Mouse (Mus musculus) c-Kit-positive CD71-positive TER-119-positive erythroid progenitor cells, embryonic 14.5 days (primary cell): ENCODE measurements around the gene Dgkd.

Experiments
- DNase-seq: peaks from one replicate; pipeline ENCODE4 v3.0.0-alpha.2; 2013; ENCODE audit warnings: low spot score

Gene Dgkd

GRCm38 (mm10) chr1:87935546-87935945 is 82.5 kb downstream of the Dgkd start:
- DNase-seq, result no peak

DNA sequence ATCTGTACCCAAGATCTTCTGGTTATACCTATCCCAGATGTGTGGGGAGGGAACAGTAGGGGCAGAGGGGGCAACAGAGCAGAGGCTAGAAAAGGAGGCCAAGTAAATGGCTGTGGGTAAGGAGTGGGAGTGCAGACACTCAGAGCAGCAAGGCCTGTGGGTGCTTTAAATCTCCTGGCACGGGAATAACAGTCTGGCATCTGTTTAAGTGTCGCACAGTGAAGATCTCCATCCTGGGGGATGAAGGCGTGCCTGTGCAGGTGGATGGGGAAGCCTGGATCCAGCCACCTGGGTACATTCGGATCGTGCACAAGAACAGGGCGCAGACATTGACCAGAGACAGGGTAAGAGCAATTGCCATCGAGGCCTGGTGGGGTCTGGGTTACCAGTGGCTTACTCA is 83.0 kb downstream of the Dgkd start:
- DNase-seq, result no peak

DNA sequence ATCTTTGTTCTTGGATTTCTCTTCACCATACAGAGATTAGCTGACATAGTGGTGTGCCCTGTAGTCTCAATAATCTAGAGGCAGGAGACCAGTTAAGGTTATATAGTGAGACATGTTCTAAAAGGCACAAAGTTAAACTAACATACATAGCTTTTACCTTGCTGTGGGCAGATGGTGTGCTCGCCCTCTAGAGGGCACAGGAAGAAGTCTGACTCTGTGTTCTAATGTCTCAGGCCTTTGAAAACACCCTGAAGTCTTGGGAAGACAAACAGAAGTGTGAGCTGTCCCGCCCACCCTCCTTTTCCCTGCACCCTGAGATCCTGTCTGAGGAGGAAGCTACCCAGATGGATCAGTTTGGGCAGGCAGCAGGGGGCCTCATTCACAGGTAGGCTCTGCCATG is 83.4 kb downstream of the Dgkd start:
- no peak for DNase-seq

DNA sequence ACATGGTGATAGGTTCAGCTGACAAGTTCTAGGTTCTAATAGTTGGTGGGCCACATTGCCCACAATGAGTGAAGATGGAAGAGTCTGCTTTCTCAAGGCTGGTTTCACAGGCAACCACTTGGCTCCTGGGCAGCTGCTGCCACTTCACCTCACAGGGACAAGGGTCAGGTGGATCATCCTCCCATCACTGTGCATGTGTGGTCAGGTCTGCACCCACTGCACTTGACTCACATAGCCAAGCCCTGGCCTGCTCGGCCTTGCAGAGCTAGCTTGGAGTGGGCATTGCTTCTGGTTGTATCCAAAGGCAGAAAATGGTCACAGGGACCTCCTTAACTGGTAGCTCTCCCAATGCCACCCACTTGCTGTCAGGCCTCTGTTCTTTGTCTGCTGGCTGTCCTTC is 88.7 kb downstream of the Dgkd start:
- DNase-seq, result no peak

GRCm38 (mm10) chr1:87947681-87948091 is 94.6 kb downstream of the Dgkd start:
- DNase-seq, result no peak

GRCm38 (mm10) chr1:87951641-87952040 is 98.6 kb downstream of the Dgkd start:
- no peak for DNase-seq

- DNase-seq, result no peak
Observed at GRCm38 (mm10) chr1:87953073-87953472, 100.0 kb downstream of the Dgkd start.

- no peak for DNase-seq
Observed at GRCm38 (mm10) chr1:87958931-87959330, 105.8 kb downstream of the Dgkd start.

DNA sequence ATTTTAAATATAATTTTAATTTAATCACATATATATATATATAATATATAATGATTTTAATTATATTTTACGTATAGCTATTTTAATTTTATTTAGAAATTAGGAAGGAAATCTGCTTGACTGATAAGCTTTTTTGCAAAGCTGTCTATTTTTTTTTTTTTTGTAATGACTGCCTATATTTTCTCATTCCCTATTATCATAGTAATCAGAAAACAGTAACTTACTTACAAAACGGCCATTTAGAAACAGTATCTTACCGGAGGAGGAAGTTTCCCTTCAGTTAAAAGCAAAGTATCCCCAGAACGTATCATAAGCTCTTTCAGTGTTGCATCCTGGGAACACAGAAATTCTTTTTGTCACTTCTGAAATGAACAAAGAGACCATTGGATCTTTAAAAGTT is 106.4 kb downstream of the Dgkd start:
- no peak for DNase-seq

- DNase-seq, result peak; percentile 34
Observed at GRCm38 (mm10) chr1:87959998-87960431, 106.9 kb downstream of the Dgkd start.

DNA sequence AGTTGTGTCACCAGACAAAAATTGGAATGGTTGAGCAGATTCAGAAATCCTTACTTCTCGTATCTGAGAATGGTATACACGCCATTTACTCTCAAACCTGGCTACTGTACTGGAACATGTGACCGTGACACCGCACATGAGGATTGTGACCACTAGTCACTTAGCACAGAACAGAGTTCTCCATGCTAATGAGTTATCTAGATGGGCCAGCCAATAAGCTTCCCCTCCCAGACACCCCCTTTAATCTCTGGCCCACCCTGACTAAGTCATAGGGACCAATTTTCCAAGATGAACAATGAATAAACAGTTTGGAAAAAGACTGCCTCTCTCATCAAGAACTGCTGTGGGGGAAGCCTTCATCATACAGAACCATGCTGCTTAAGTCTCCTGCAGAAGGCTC is 107.7 kb downstream of the Dgkd start:
- peak; percentile 46 for DNase-seq

DNA sequence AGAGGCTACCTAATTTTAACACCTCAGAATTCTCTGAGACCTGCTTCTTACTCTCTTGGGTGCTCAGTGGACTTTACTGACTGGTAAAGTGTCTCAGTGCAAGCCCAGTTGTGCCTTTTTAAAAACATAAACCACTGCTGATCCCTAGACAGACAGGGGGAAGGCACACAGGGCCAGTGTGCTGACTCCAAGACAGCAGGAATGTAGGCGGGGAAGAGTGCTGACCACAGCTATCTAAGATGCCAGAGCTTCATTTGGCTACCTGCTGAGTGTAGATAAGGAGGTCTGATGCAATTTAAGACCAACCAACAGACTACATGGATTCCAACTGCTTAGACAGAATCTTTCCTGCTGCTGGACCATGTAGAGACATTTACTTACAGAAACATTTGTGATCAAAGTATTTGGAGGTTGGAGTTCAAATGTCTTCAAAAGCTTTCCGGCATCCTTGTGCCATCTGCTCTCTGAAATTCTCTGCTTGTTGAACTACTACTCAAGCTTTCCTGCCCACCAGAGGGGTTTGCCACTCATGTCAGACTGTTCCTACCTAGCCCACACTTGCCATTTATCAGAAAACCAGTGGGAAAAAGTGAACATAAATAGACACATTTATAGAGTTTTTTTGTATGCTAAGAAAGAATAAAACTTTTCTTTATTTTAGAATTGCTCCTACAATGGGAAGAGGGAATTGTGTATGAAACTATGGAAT is 108.5 kb downstream of the Dgkd start:
- peak; percentile 98 for DNase-seq

- no peak for DNase-seq
Observed at GRCm38 (mm10) chr1:87970381-87970780, 117.3 kb downstream of the Dgkd start.

- DNase-seq, result no peak
Observed at GRCm38 (mm10) chr1:87982291-87982690, 129.2 kb downstream of the Dgkd start.

DNA sequence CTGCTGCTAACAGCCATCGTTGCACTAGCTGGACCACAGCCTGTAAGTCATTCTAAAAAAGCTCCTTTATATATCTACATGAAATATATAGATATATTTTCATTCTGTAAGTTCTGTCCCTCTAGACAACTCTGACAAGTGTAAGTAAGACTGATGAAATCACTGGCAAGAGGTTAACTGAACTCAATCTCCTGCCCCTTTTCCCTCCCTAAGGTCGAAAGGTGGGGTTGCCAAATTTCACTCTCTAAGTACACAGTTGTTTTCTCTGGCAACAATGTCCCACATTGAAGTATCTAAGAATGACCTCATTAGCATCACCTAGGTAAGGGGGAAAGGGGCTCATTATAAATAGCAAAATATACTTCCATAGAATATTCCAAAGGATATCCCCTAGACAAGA is 139.6 kb downstream of the Dgkd start:
- no peak for DNase-seq
